Mouse (Mus musculus) kidney, postnatal 25 days (tissue): ENCODE data around the gene Gm11937.
A peak's percentile ranks its signal among the peaks of the same experiment; 100 is the strongest.

ENCODE experiments used
- DNase-seq, 2 experiments: peaks; one replicate each; pipeline ENCODE4 v3.0.0; 2021; ENCODE audit warnings: mixed read lengths in 2 of 2

Gene Gm11937

GRCm38 (mm10) chr11:99581051-99581450 lies 28.9 kb downstream of the Gm11937 start:
- DNase-seq, result no peak

- no peak for DNase-seq
Observed at GRCm38 (mm10) chr11:99580636-99581035, 29.4 kb downstream of the Gm11937 start, which contains the start of gene Krtap1-5. Gene Krtap1-5 (minus strand): TSS chr11:99581016.

DNA sequence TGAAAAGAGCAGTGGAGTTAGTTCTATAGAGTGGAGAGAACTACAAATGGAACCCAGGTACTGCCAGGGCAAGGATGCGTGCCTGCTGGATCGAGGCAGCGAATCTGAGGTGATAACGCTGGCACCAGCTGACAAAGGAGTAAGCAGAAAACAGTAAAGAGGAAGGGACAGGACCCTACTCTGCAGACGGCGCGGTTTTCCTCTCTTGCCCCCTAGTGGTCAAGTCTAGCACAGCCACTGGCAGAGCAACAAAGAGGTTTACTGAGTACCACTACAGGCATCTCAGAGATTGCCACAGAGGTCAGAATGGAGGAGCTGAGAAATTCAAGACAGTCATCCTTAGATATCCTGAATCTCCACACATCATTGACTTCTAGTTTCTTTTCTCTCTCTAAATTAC lies 35.9 kb downstream of the Gm11937 start:
- DNase-seq, result peak; percentile 66 to 77

DNA sequence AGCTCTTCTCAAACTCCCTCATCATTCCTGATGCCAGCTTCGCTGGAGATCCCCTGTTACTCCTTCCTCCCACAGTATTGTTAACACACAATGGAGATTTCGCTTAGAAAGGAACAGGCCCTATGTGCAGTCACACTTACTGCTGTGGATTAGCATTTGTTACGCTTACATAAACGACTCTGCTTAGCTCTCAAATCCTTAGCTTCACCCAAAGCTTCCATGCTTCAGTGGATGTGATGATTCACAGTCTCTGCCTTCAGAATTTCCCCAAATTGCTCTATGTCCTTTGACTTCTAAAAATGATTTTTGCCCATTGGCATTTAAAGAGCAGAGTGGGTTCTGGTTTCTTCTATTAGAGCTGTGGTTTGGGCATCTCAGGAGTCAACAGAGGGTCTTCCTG lies 36.8 kb downstream of the Gm11937 start:
- no peak for DNase-seq

- DNase-seq, result no peak
Observed at GRCm38 (mm10) chr11:99566530-99566929, 43.5 kb downstream of the Gm11937 start, which contains the start of gene Krtap3-1. Gene Krtap3-1 (minus strand): TSS chr11:99566630.

GRCm38 (mm10) chr11:99562580-99562979 lies 47.4 kb downstream of the Gm11937 start:
- no peak for DNase-seq
